Mouse (Mus musculus) layer of hippocampus, adult 9-11 months (tissue): ENCODE measurements at regions not wholly inside any gene's neighbourhood (a gene's known extent, or its start where the extent isn't known, plus 50 kb on each side); places are given as distances from the start of the nearest gene placed in this dataset.

Source experiments
- DNase-seq: peaks from one replicate; pipeline ENCODE4 v3.0.0; 2022

GRCm38 (mm10) chr12:6307248-6307963 is 931.9 kb upstream of the Klhl29 start:
- DNase-seq = no peak

GRCm38 (mm10) chr12:6287622-6288021 is 912.1 kb upstream of the Klhl29 start:
- DNase-seq = no peak

- peak; percentile 15 for DNase-seq
Measured at GRCm38 (mm10) chr12:6263962-6264361, 888.5 kb upstream of the Klhl29 start.
